Mouse (Mus musculus) frontal cortex, adult 2 months (tissue): Measurements from ENCODE around the gene Gpr132. TPM values are rescaled to one million over a fixed set of nuclear protein-coding genes. Genes with fewer than 3 reads are reported as not detected.
"Not testable (repeated sequence)": the region's sequence is repeated elsewhere in the genome, so short reads cannot be mapped to it uniquely, and the experiment has no call there.

Experiments used
- DNase-seq, 2 experiments: peaks; one replicate each; pipeline ENCODE4 v3.0.0; 2022; ENCODE audit warnings: low spot score in 1 of 2; ENCODE audit errors: extremely low spot score in 1 of 2
- polyA plus RNA-seq: library from polyadenylated mRNA; depleted of rRNA; stranded (reverse); fragments of >200 nt; gene quantifications from 2 replicates; pipeline ENCODE4 v1.2.3, GENCODE M21; 2012

Gene Gpr132
- polyA plus RNA-seq, 1 experiment = 0.10 TPM

GRCm38 (mm10) chr12:112822676-112823075 lies 45.4 kb downstream of the Gpr132 start:
- DNase-seq = no peak

- DNase-seq = no peak
Observed at GRCm38 (mm10) chr12:112821974-112822373, 46.1 kb downstream of the Gpr132 start.

- DNase-seq = no peak
Observed at GRCm38 (mm10) chr12:112821216-112821615, 46.8 kb downstream of the Gpr132 start.

GRCm38 (mm10) chr12:112820401-112820999 lies 47.5 kb downstream of the Gpr132 start:
- DNase-seq = no peak

- no peak for DNase-seq
Observed at GRCm38 (mm10) chr12:112819057-112819662, 48.9 kb downstream of the Gpr132 start.

GRCm38 (mm10) chr12:112816866-112817265 lies 51.2 kb downstream of the Gpr132 start:
- not testable (repeated sequence) for DNase-seq

- peak in 1 of 2 experiments; percentile 72 for DNase-seq
Observed at GRCm38 (mm10) chr12:112816294-112816693, 51.7 kb downstream of the Gpr132 start.

GRCm38 (mm10) chr12:112814682-112815470 lies 53.2 kb downstream of the Gpr132 start:
- no peak for DNase-seq

- DNase-seq = no peak
Observed at GRCm38 (mm10) chr12:112813370-112813769, 54.7 kb downstream of the Gpr132 start.

- DNase-seq = no peak
Observed at GRCm38 (mm10) chr12:112810092-112810885, 57.7 kb downstream of the Gpr132 start.

GRCm38 (mm10) chr12:112809641-112810040 lies 58.4 kb downstream of the Gpr132 start:
- no peak for DNase-seq

GRCm38 (mm10) chr12:112808587-112809364 lies 59.3 kb downstream of the Gpr132 start, which contains the start of gene Clba1:
Clba1 (plus strand) TSS chr12:112808937.
- DNase-seq = peak; percentile 88 to 94

- DNase-seq = no peak
Observed at GRCm38 (mm10) chr12:112808212-112808586, 59.8 kb downstream of the Gpr132 start.

- DNase-seq = no peak
Observed at GRCm38 (mm10) chr12:112807796-112808195, 60.2 kb downstream of the Gpr132 start.

GRCm38 (mm10) chr12:112806044-112806443 lies 62.0 kb downstream of the Gpr132 start:
- no peak for DNase-seq

- DNase-seq = no peak
Observed at GRCm38 (mm10) chr12:112804046-112804445, 64.0 kb downstream of the Gpr132 start.

- DNase-seq = no peak
Observed at GRCm38 (mm10) chr12:112802917-112803316, 65.1 kb downstream of the Gpr132 start.

- no peak for DNase-seq
Observed at GRCm38 (mm10) chr12:112801864-112802846, 65.9 kb downstream of the Gpr132 start, which contains the start of gene Ahnak2. Ahnak2 (minus strand) TSS chr12:112802657.
